Mouse (Mus musculus) bone marrow, adult 2 months (tissue): ENCODE measurements at regions not wholly inside any gene's neighbourhood (a gene's known extent, or its start where the extent isn't known, plus 50 kb on each side); places are given as distances from the start of the nearest gene placed in this dataset.

Experiments
- CTCF ChIP-seq: fragments of 200-500 bp; IDR thresholded peaks from 2 replicates; pipeline ENCODE4 v1.5.1; 2011; ENCODE audit warnings: low read length, control low read depth; ENCODE audit not compliant: control insufficient read depth, insufficient read depth
- POLR2A ChIP-seq: fragments of 200-500 bp; IDR thresholded peaks from 2 replicates; pipeline ENCODE4 v1.6.1; 2011; ENCODE audit warnings: low read depth, mild to moderate bottlenecking, control low read depth, low read length, borderline replicate concordance; ENCODE audit not compliant: control insufficient read depth

- TF ChIP-seq POLR2A (no peak), CTCF (no peak)
These were observed 350.7 kb upstream of the Rasgrp1 start for GRCm38 (mm10) chr2:117693537-117693936.
